Mouse (Mus musculus): ENCODE data around the gene Mt1. TPM values are rescaled to one million over a fixed set of nuclear protein-coding genes. Genes with fewer than 3 reads are reported as not detected.

Mt1 gene
- polyA plus RNA-seq, 2 experiments: 3,236 to 5,334 TPM

DNA sequence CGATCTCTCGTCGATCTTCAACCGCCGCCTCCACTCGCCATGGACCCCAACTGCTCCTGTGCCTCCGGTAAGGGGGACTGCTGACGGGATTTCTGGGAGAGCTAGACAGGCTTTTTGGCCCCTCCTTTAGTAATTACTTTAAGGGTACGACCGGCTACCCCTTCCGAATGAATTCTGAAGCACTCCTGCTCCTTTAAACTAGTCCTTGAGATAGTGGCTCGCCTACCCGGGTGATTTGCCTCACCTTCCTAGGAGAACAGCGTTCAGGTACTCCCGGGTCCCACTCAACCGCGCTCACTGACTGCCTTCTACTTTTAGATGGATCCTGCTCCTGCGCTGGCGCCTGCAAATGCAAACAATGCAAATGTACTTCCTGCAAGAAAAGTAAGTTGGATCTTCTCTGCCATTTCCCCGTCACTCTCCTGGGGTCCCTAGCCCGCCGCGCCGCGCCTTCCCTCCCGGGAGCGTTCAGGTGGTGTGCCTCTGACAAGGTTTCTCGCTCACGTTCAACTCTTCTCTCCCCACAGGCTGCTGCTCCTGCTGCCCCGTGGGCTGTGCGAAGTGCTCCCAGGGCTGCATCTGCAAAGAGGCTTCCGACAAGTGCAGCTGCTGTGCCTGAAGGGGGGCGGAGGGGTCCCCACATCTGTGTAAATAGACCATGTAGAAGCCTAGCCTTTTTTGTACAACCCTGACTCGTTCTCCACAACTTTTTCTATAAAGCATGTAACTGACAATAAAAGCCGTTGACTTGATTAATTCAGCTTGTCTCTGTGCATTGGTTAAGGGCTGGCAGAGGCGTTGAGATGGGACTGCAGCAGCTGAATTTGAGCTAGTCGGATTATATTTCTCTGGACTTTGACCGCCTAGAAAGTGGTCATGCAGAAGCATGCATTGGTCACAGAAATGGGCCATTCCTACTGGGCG is 5.8 kb upstream of the Mt1 start:
- DNase-seq (ENCODE audit: low read depth in 3 of 3, low spot score in 3 of 3) (peak in 1 of 3 experiments; percentile 68), ATAC-seq (ENCODE audit: insufficient read depth) (peak; percentile 25; the same call in 1 of the 2 replicates)
- peak overlapping the region; percentile 83 to 97 for H3K4me3 ChIP-seq (ENCODE audit: insufficient read depth in 1 of 2, low read depth in 2 of 2, low read length in 2 of 2)
- peak overlapping the region; percentile 95 for H3K4me2 ChIP-seq (ENCODE audit: low read depth)
- H3K36me3 ChIP-seq (replicated peaks; ENCODE audit: control insufficient read depth, insufficient read depth, low read depth): peaks cover 3% of the 10 kb centered on the region; the same call in 1 of the 2 replicates
- peaks cover 32 to 42% of the 10 kb centered on the region in 2 experiments for H3K4me1 ChIP-seq (replicated peaks; ENCODE audit: control insufficient read depth in 2 of 2, insufficient read depth in 2 of 2, low read length in 1 of 2)
- no peaks in the 10 kb centered on the region for H3K9me3 ChIP-seq (ENCODE audit: control insufficient read depth, low read length)
- TF ChIP-seq CTCF (IDR thresholded peaks at IDR 0.05; ENCODE audit: low read depth) (peak; percentile 13; the same call in 1 of the 2 replicates), EP300 (IDR thresholded peaks at IDR 0.05; ENCODE audit: low read depth) (0 out of 2 replicates have a peak, but pooled peaks have one; percentile 10)
- WGBS (ENCODE audit: insufficient replicate concordance): 2% methylated on average over 39 of the region's 39 CpGs
- no peaks in the 10 kb centered on the region; the same call in none of the 2 replicates for H3K27me3 ChIP-seq (ENCODE audit: control insufficient read depth, insufficient read depth, low read length)
- H3K9ac ChIP-seq (replicated peaks): peak overlapping the region; percentile 98
- H3K27ac ChIP-seq: peak overlapping the region; percentile 95

DNA sequence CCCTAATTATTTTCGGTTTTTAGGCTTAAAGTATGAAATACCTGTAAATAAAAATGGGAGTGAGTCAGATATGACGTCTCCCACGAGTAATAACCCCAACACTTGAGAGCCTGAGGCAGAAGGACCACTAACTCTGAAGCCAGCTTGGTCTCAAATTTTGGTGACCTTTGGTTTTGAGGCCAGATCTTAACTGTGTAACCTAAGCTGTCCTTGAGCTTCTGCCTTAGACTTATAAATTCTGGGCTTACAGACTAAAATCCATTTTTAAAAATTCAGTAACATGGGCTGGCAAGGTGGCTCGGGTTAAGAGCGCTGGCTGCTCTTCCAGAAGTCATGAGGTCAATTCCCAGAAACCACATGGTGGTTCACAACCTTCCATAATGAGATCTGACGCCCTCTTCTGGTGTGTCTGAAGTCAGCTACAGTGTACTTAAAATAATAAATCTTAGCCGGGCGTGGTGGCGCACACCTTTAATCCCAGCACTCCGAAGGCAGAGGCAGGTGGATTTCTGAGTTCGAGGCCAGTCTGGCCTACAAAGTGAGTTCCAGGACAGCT is 5.0 kb upstream of the Mt1 start:
- H3K4me2 ChIP-seq (ENCODE audit: low read depth): peak overlapping the region; percentile 95
- peak overlapping the region; percentile 98 for H3K9ac ChIP-seq (replicated peaks)
- peaks cover 38 to 43% of the 10 kb centered on the region in 2 experiments for H3K4me1 ChIP-seq (replicated peaks; ENCODE audit: control insufficient read depth in 2 of 2, insufficient read depth in 2 of 2, low read length in 1 of 2)
- H3K36me3 ChIP-seq (replicated peaks; ENCODE audit: control insufficient read depth, insufficient read depth, low read depth): peaks cover 3% of the 10 kb centered on the region; the same call in 1 of the 2 replicates
- TF ChIP-seq EP300 (IDR thresholded peaks at IDR 0.05; ENCODE audit: low read depth) (no peak), CTCF (IDR thresholded peaks at IDR 0.05; ENCODE audit: low read depth) (peak; percentile 65)
- DNase-seq (ENCODE audit: low read depth in 3 of 3, low spot score in 3 of 3) (peak in 1 of 3 experiments; percentile 73), ATAC-seq (ENCODE audit: insufficient read depth) (no peak)
- peak overlapping the region; percentile 83 to 97 for H3K4me3 ChIP-seq (ENCODE audit: insufficient read depth in 1 of 2, low read depth in 2 of 2, low read length in 2 of 2)
- H3K27ac ChIP-seq: peak overlapping the region; percentile 95
- no peaks in the 10 kb centered on the region for H3K9me3 ChIP-seq (ENCODE audit: control insufficient read depth, low read length)
- 40% methylated on average over 11 of the region's 11 CpGs for WGBS (ENCODE audit: insufficient replicate concordance)
- H3K27me3 ChIP-seq (ENCODE audit: control insufficient read depth, insufficient read depth, low read length): no peaks in the 10 kb centered on the region; the same call in none of the 2 replicates

DNA sequence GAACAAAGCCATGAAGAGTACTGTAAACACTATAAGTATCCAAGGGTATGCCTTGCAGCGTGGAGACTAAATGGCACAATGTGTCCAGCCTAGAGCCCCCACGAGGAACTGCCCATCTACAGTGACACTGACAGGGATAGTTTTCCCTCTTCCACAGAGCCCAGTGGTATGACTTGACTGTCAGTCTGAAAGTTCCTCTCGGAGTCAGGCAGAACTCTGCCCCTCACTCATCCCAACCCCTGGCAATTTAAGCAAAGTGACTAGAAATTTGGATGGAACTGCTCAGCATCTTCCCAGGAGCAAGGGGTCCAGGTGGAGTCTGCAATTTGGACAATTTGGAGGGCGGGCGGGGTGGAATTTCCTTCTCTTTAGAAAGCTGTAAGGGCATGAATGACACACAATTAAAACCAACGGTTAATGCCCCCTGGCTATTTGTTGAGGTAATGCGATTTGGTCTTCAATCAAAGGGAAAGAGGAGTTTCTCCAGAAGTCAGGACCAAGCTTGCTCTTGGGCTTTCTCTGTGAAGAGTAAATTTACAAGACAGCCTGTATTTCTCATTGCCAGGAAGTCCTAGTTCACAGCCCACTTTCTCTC is 4.2 kb upstream of the Mt1 start:
- ATAC-seq (ENCODE audit: insufficient read depth) (no peak), DNase-seq (ENCODE audit: low read depth in 3 of 3, low spot score in 3 of 3) (no peak)
- Histone ChIP-seq H3K9me3 (ENCODE audit: control insufficient read depth, low read length) (no peaks in the 10 kb centered on the region), H3K36me3 (replicated peaks; ENCODE audit: control insufficient read depth, insufficient read depth, low read depth) (peaks cover 3% of the 10 kb centered on the region; the same call in 1 of the 2 replicates), H3K27ac (peak overlapping the region; percentile 95), H3K4me1 (replicated peaks; ENCODE audit: control insufficient read depth in 2 of 2, insufficient read depth in 2 of 2, low read length in 1 of 2) (peaks cover 31 to 36% of the 10 kb centered on the region in 2 experiments), H3K4me3 (ENCODE audit: insufficient read depth in 1 of 2, low read depth in 2 of 2, low read length in 2 of 2) (peak overlapping the region; percentile 83 to 97), H3K27me3 (ENCODE audit: control insufficient read depth, insufficient read depth, low read length) (no peaks in the 10 kb centered on the region; the same call in none of the 2 replicates), H3K4me2 (ENCODE audit: low read depth) (peak overlapping the region; percentile 95), H3K9ac (replicated peaks) (peak overlapping the region; percentile 98)
- TF ChIP-seq CTCF (IDR thresholded peaks at IDR 0.05; ENCODE audit: low read depth): peak; percentile 60
- no peak for TF ChIP-seq EP300 (IDR thresholded peaks at IDR 0.05; ENCODE audit: low read depth)
- 34% methylated on average over 7 of the region's 7 CpGs for WGBS (ENCODE audit: insufficient replicate concordance)

DNA sequence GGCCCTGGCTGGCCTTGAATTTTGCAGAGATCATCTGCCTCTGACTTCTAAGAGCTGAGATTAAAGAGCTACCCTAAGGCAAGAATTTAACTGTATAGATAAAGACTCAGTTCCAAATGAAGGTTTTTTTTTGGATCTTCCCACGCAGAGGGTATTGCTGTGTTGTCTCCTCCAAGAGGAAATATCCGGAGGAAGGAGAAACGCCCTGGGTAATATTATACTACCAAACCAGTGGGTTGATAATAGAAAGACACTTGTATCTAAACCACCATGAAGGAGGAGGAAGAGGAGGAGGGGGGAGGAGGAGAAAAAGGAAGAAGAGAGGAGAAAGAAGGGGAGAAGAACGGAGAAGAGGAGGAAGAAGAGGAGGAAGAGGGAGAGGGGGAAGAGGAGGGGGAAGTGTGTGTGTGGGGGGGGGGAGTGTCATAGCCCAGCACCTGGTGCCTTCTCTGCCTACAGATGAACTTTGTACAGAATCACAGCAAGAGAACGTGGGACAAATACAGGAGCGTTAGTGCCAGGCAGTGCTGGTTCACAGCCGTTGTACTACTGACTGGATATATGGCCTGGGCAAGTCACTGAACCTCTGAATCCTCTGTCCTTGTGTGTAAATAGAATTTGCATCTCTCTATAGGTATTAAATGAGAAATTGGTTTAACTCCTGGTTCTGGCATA is 1.0 kb upstream of the Mt1 start:
- H3K9me3 ChIP-seq (ENCODE audit: control insufficient read depth, low read length): no peaks in the 10 kb centered on the region
- H3K27me3 ChIP-seq (ENCODE audit: control insufficient read depth, insufficient read depth, low read length): no peaks in the 10 kb centered on the region; the same call in none of the 2 replicates
- ATAC-seq (ENCODE audit: insufficient read depth) (no peak), DNase-seq (ENCODE audit: low read depth in 3 of 3, low spot score in 3 of 3) (no peak)
- peak overlapping the region; percentile 99 for H3K27ac ChIP-seq
- TF ChIP-seq EP300 (IDR thresholded peaks at IDR 0.05; ENCODE audit: low read depth) (no peak), CTCF (IDR thresholded peaks at IDR 0.05; ENCODE audit: low read depth) (no peak)
- WGBS (ENCODE audit: insufficient replicate concordance): 54% methylated on average over 7 of the region's 7 CpGs
- peak overlapping the region; percentile 88 for H3K4me2 ChIP-seq (ENCODE audit: low read depth)
- peaks cover 3% of the 10 kb centered on the region; the same call in 1 of the 2 replicates for H3K36me3 ChIP-seq (replicated peaks; ENCODE audit: control insufficient read depth, insufficient read depth, low read depth)
- H3K4me3 ChIP-seq (ENCODE audit: insufficient read depth in 1 of 2, low read depth in 2 of 2, low read length in 2 of 2): peak overlapping the region; percentile 36 to 90; a peak in 3 of 4 replicates
- peak overlapping the region; percentile 73 for H3K9ac ChIP-seq (replicated peaks)
- peaks cover 24 to 30% of the 10 kb centered on the region in 2 experiments for H3K4me1 ChIP-seq (replicated peaks; ENCODE audit: control insufficient read depth in 2 of 2, insufficient read depth in 2 of 2, low read length in 1 of 2)

Data from liver, embryonic 14.5 days (tissue).